16 mouse cellular contexts compared by ENCODE assay signal in the genomic region with DNA sequence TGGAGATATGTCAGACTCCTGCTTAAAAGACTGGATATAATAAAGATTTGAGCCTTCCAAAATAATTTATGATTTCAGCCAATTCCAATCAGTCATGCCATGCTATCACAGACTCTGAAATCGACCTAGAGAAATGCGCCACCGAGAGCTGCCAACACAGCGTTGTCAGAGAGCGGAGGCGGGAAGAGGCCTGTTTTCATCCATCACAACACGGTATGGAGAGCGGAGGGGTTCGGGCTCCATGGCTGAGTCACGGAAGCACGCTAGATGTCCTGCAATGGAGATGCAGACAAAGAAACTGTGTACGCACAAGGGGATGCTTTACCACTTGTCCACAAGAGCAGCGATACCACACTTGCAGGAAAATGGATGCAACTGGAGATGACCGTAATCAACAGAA.
A peak's percentile ranks its signal among the peaks of the same experiment; 100 is the strongest.
DNase-seq lines count a peak whose midpoint lies in the region; ATAC-seq and TF ChIP-seq lines count a peak whose summit lies in the region.
"Had no signal": no experiment of that assay in that cellular context is flagged by ENCODE, and none has a peak within 500 bp of the region (broad histone marks: within the 10 kb centered on the region; RNA-seq: fewer than 3 reads in every experiment).

No protein-coding gene starts in this region.

- H3K4me3 ChIP-seq in forebrain, embryonic 16.5 days (replicated peaks; ENCODE audit: low read length), result no peak overlapping the region
- H3K4me3 ChIP-seq in forebrain, embryonic 14.5 days (ENCODE audit: low read depth, low read length), result no peak overlapping the region
- H3K4me3 ChIP-seq in thymus, adult 2 months (ENCODE audit: control insufficient read depth, insufficient read depth, low read length), result no peak overlapping the region
- H3K4me3 ChIP-seq: embryonic facial prominence, embryonic 12.5 days; forebrain, embryonic 10.5 days; heart, adult 2 months; liver, embryonic 12.5 days; midbrain, embryonic 12.5 days had no signal

- H3K4me1 ChIP-seq in forebrain, embryonic 16.5 days (replicated peaks; ENCODE audit: control insufficient read depth, insufficient read depth, low read length), result no peaks in the 10 kb centered on the region
- H3K4me1 ChIP-seq in forebrain, embryonic 14.5 days (ENCODE audit: control insufficient read depth, insufficient read depth, low read length), result no peaks in the 10 kb centered on the region
- no peaks in the 10 kb centered on the region for H3K4me1 ChIP-seq in thymus, adult 2 months (replicated peaks; ENCODE audit: control insufficient read depth, insufficient read depth, low read length)
- H3K4me1 ChIP-seq: embryonic facial prominence, embryonic 12.5 days; liver, embryonic 12.5 days; midbrain, embryonic 12.5 days had no signal

- TF ChIP-seq POLR2A in thymus, adult 2 months (IDR thresholded peaks at IDR 0.05; ENCODE audit: control insufficient read depth, extremely low read depth, insufficient read depth, low read length, poor library complexity), result no peak

- no peak for DNase-seq in forebrain, embryonic 14.5 days (ENCODE audit: low spot score)
- peak; percentile 10 for DNase-seq in right cerebral cortex, adult 18-20 months
- no peak for DNase-seq in right cerebral cortex, postnatal 14 days
- DNase-seq in layer of hippocampus, adult 8-10 months (ENCODE audit: low spot score in 2 of 2), result peak; percentile 50 to 72
- DNase-seq in thymus, adult 2 months, result no peak
- no peak for DNase-seq in gastrocnemius, postnatal 14 days
- DNase-seq: heart, adult 2 months; kidney, adult 8-10 months; kidney, postnatal 4 days had no signal

- WGBS in forebrain, embryonic 16.5 days, result 84% methylated on average over 14 of the region's 14 CpGs
- 90% methylated on average over 14 of the region's 14 CpGs for WGBS in forebrain, embryonic 14.5 days
- 97% methylated on average over 14 of the region's 14 CpGs for WGBS in thymus, adult 2 months

- no peaks in the 10 kb centered on the region for H3K9me3 ChIP-seq in forebrain, embryonic 16.5 days (ENCODE audit: control insufficient read depth, low read length)
- H3K9me3 ChIP-seq in forebrain, embryonic 14.5 days (replicated peaks; ENCODE audit: control insufficient read depth, low read length), result no peaks in the 10 kb centered on the region
- H3K9me3 ChIP-seq: embryonic facial prominence, embryonic 12.5 days; forebrain, embryonic 10.5 days; liver, embryonic 12.5 days; midbrain, embryonic 12.5 days had no signal

- intact Hi-C loops in gastrocnemius, postnatal 14 days (cut with DNase I; ENCODE audit: low total_unique reads), result no loop called here

- H3K4me2 ChIP-seq in forebrain, embryonic 16.5 days (ENCODE audit: low read length), result no peak overlapping the region
- H3K4me2 ChIP-seq in forebrain, embryonic 14.5 days (ENCODE audit: low read length), result no peak overlapping the region
- H3K4me2 ChIP-seq: embryonic facial prominence, embryonic 12.5 days; liver, embryonic 12.5 days; midbrain, embryonic 12.5 days had no signal

- no peak overlapping the region for H3K27ac ChIP-seq in forebrain, embryonic 16.5 days (ENCODE audit: low read length)
- H3K27ac ChIP-seq in forebrain, embryonic 14.5 days (ENCODE audit: low read depth, low read length), result no peak overlapping the region
- H3K27ac ChIP-seq in thymus, adult 2 months (ENCODE audit: control insufficient read depth, insufficient read depth, low read length), result no peak overlapping the region
- H3K27ac ChIP-seq: embryonic facial prominence, embryonic 12.5 days; forebrain, embryonic 10.5 days; heart, adult 2 months; liver, embryonic 12.5 days; midbrain, embryonic 12.5 days had no signal

- no peak for TF ChIP-seq CTCF in thymus, adult 2 months (IDR thresholded peaks at IDR 0.05; ENCODE audit: borderline replicate concordance, control insufficient read depth, extremely low read depth, insufficient read depth, low read length, poor library complexity)

- H3K9ac ChIP-seq in forebrain, embryonic 16.5 days (replicated peaks; ENCODE audit: low read depth, low read length), result no peak overlapping the region
- no peak overlapping the region for H3K9ac ChIP-seq in forebrain, embryonic 14.5 days (ENCODE audit: low read length)
- H3K9ac ChIP-seq: embryonic facial prominence, embryonic 12.5 days; liver, embryonic 12.5 days; midbrain, embryonic 12.5 days had no signal

- no peaks in the 10 kb centered on the region for H3K36me3 ChIP-seq in forebrain, embryonic 16.5 days (ENCODE audit: control insufficient read depth, insufficient read depth)
- H3K36me3 ChIP-seq in forebrain, embryonic 14.5 days (ENCODE audit: control insufficient read depth, insufficient read depth, low read length), result no peaks in the 10 kb centered on the region
- H3K36me3 ChIP-seq in thymus, adult 2 months (ENCODE audit: control insufficient read depth, insufficient read depth, low read length), result no peaks in the 10 kb centered on the region
- H3K36me3 ChIP-seq: embryonic facial prominence, embryonic 12.5 days; forebrain, embryonic 10.5 days; liver, embryonic 12.5 days; midbrain, embryonic 12.5 days had no signal

- no peaks in the 10 kb centered on the region for H3K27me3 ChIP-seq in forebrain, embryonic 16.5 days (replicated peaks; ENCODE audit: control insufficient read depth, insufficient read depth, low read length)
- H3K27me3 ChIP-seq in forebrain, embryonic 14.5 days (replicated peaks; ENCODE audit: control insufficient read depth, insufficient read depth, low read length), result no peaks in the 10 kb centered on the region
- H3K27me3 ChIP-seq in thymus, adult 2 months (ENCODE audit: control insufficient read depth, insufficient read depth, low read length), result no peaks in the 10 kb centered on the region
- H3K27me3 ChIP-seq: embryonic facial prominence, embryonic 12.5 days; liver, embryonic 12.5 days had no signal

- ATAC-seq in forebrain, embryonic 16.5 days, result 0 out of 2 replicates have a peak, but pooled peaks have one; percentile 37
- no peak for ATAC-seq in forebrain, embryonic 14.5 days
- ATAC-seq: CD4-positive, CD25-positive, alpha-beta regulatory T cell, adult 4 months; liver, embryonic 12.5 days; lung, postnatal 0 days had no signal

Comparison
In these comparisons a context has a peak if more than half of its experiments do, and no peak if none do; other contexts are left out.
1. DNase-seq: peak in right cerebral cortex, adult 18-20 months (single experiment) and layer of hippocampus, adult 8-10 months (2 of 2); none in forebrain, embryonic 14.5 days (single experiment), right cerebral cortex, postnatal 14 days (single experiment), thymus, adult 2 months (single experiment) and gastrocnemius, postnatal 14 days (single experiment).